In the genomic region with DNA sequence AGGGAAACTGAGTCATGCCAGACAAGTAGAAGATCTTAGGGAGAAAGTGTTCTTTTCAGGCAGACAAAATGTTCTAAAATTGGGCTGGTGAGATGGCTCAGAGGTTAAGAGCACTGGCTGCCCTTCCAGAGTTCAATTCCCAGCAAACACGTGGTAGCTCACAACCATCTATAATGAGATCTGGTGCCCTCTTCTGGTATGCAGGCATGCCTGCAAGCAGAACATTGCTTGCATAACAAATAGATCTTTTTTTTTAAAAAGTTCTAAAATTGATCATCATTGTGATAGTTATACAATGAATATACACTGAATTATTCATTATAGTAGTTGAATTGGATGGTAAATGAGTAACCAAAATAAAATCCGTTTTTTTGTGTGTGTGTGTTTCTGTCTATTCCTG, we compare ENCODE assay signal across 14 mouse cellular contexts. TPM values are rescaled to one million over a fixed set of nuclear protein-coding genes. Genes with fewer than 3 reads are reported as not detected.
DNase-seq lines count a peak whose midpoint lies in the region; ATAC-seq and TF ChIP-seq lines count a peak whose summit lies in the region.
"Had no signal": no experiment of that assay in that cellular context is flagged by ENCODE, and none has a peak within 500 bp of the region (broad histone marks: within the 10 kb centered on the region; RNA-seq: fewer than 3 reads in every experiment).

No protein-coding gene starts in this region.

- no peak for TF ChIP-seq POLR2A in heart, adult 2 months (IDR thresholded peaks at IDR 0.05; ENCODE audit: insufficient read depth, low read depth, low read length)
- no peak for TF ChIP-seq POLR2A in bone marrow, adult 2 months (IDR thresholded peaks at IDR 0.05; ENCODE audit: borderline replicate concordance, control insufficient read depth, low read depth, low read length)

- H3K27ac ChIP-seq in heart, adult 2 months = no peak overlapping the region
- no peak overlapping the region for H3K27ac ChIP-seq in liver, embryonic 14.5 days
- H3K27ac ChIP-seq in bone marrow, adult 2 months (ENCODE audit: control insufficient read depth, insufficient read depth, low read depth, low read length, poor library complexity) = no peak overlapping the region
- H3K27ac ChIP-seq in embryonic facial prominence, embryonic 10.5 days (replicated peaks) = no peak overlapping the region
- H3K27ac ChIP-seq in neural tube, embryonic 15.5 days (replicated peaks) = no peak overlapping the region
- H3K27ac ChIP-seq: liver, embryonic 15.5 days had no signal

- no peak overlapping the region for H3K4me2 ChIP-seq in liver, embryonic 14.5 days (ENCODE audit: low read depth)
- no peak overlapping the region for H3K4me2 ChIP-seq in neural tube, embryonic 15.5 days
- H3K4me2 ChIP-seq: liver, embryonic 15.5 days had no signal

- no peaks in the 10 kb centered on the region for H3K36me3 ChIP-seq in heart, adult 2 months (ENCODE audit: control insufficient read depth, insufficient read depth, low read length)
- H3K36me3 ChIP-seq in liver, embryonic 14.5 days (replicated peaks; ENCODE audit: control insufficient read depth, insufficient read depth, low read depth) = no peaks in the 10 kb centered on the region
- H3K36me3 ChIP-seq in embryonic facial prominence, embryonic 10.5 days (replicated peaks) = no peaks in the 10 kb centered on the region
- H3K36me3 ChIP-seq in neural tube, embryonic 15.5 days = no peaks in the 10 kb centered on the region
- H3K36me3 ChIP-seq: liver, embryonic 15.5 days had no signal

- TF ChIP-seq CTCF in heart, adult 2 months (IDR thresholded peaks at IDR 0.05) = peak; percentile 71
- TF ChIP-seq CTCF in liver, embryonic 14.5 days (IDR thresholded peaks at IDR 0.05; ENCODE audit: low read depth) = peak; percentile 52
- TF ChIP-seq CTCF in bone marrow, adult 2 months (IDR thresholded peaks at IDR 0.05; ENCODE audit: control insufficient read depth, insufficient read depth, low read length) = peak; percentile 18; the same call in 1 of the 2 replicates

- peaks cover 8% of the 10 kb centered on the region; the same call in 1 of the 2 replicates for H3K79me2 ChIP-seq in heart, adult 2 months (replicated peaks; ENCODE audit: control insufficient read depth, insufficient read depth, low read length)

- no peaks in the 10 kb centered on the region for H3K27me3 ChIP-seq in heart, adult 2 months (ENCODE audit: control insufficient read depth, insufficient read depth, low read length)
- peaks cover 2% of the 10 kb centered on the region for H3K27me3 ChIP-seq in liver, embryonic 14.5 days (ENCODE audit: control insufficient read depth, insufficient read depth, low read length)
- H3K27me3 ChIP-seq in embryonic facial prominence, embryonic 10.5 days (replicated peaks; ENCODE audit: low read depth, poor library complexity, severe bottlenecking) = peaks cover 11% of the 10 kb centered on the region
- H3K27me3 ChIP-seq in neural tube, embryonic 15.5 days (replicated peaks) = peaks cover 3% of the 10 kb centered on the region; the same call in 1 of the 2 replicates

- H3K9me3 ChIP-seq in liver, embryonic 14.5 days (ENCODE audit: control insufficient read depth, low read length) = no peaks in the 10 kb centered on the region
- H3K9me3 ChIP-seq in embryonic facial prominence, embryonic 10.5 days = no peaks in the 10 kb centered on the region
- H3K9me3 ChIP-seq in neural tube, embryonic 15.5 days (replicated peaks) = no peaks in the 10 kb centered on the region
- H3K9me3 ChIP-seq: liver, embryonic 15.5 days; megakaryocyte, embryonic 14.5 days had no signal

- no peak for TF ChIP-seq EP300 in heart, adult 2 months (IDR thresholded peaks at IDR 0.05; ENCODE audit: insufficient read depth, low read depth, low read length)
- TF ChIP-seq EP300 in liver, embryonic 14.5 days (IDR thresholded peaks at IDR 0.05; ENCODE audit: low read depth) = no peak

- intact Hi-C loops in heart, adult 2 months (cut with DNase I) = no loop called here
- intact Hi-C loops in heart, postnatal 10 days (cut with DNase I) = no loop called here

- H3K4me3 ChIP-seq in heart, adult 2 months = no peak overlapping the region
- no peak overlapping the region for H3K4me3 ChIP-seq in liver, embryonic 14.5 days (ENCODE audit: insufficient read depth in 1 of 2, low read depth in 2 of 2, low read length in 2 of 2)
- no peak overlapping the region for H3K4me3 ChIP-seq in bone marrow, adult 2 months (replicated peaks; ENCODE audit: control insufficient read depth, low read depth, low read length)
- no peak overlapping the region for H3K4me3 ChIP-seq in embryonic facial prominence, embryonic 10.5 days
- no peak overlapping the region for H3K4me3 ChIP-seq in neural tube, embryonic 15.5 days (replicated peaks)
- H3K4me3 ChIP-seq: liver, embryonic 15.5 days; megakaryocyte, embryonic 14.5 days had no signal

- DNase-seq in heart, adult 2 months = no peak
- no peak for DNase-seq in heart, postnatal 10 days
- DNase-seq in liver, embryonic 14.5 days (ENCODE audit: low read depth in 3 of 3, low spot score in 3 of 3) = no peak
- no peak for DNase-seq in liver
- DNase-seq in B cell, adult 2 months = peak; percentile 12 to 17
- DNase-seq in embryonic facial prominence, embryonic 10.5 days (ENCODE audit: low spot score) = no peak
- DNase-seq: adrenal gland, postnatal 10 days; cerebellum, postnatal 36 days; heart, postnatal 4 days; thymus, adult 2 months had no signal

- H3K9ac ChIP-seq in heart, adult 2 months (ENCODE audit: low read depth, low read length) = no peak overlapping the region
- H3K9ac ChIP-seq in liver, embryonic 14.5 days (replicated peaks) = no peak overlapping the region
- no peak overlapping the region for H3K9ac ChIP-seq in neural tube, embryonic 15.5 days (replicated peaks)
- H3K9ac ChIP-seq: liver, embryonic 15.5 days had no signal

- H3K4me1 ChIP-seq in heart, adult 2 months (ENCODE audit: control insufficient read depth, insufficient read depth, low read length) = peaks cover 8% of the 10 kb centered on the region
- H3K4me1 ChIP-seq in liver, embryonic 14.5 days (replicated peaks; ENCODE audit: control insufficient read depth in 2 of 2, insufficient read depth in 2 of 2, low read length in 1 of 2) = no peaks in the 10 kb centered on the region
- H3K4me1 ChIP-seq in bone marrow, adult 2 months (ENCODE audit: control insufficient read depth, insufficient read depth, low read length) = no peaks in the 10 kb centered on the region
- peaks cover 17% of the 10 kb centered on the region for H3K4me1 ChIP-seq in embryonic facial prominence, embryonic 10.5 days
- H3K4me1 ChIP-seq in neural tube, embryonic 15.5 days = no peaks in the 10 kb centered on the region
- H3K4me1 ChIP-seq: megakaryocyte, embryonic 14.5 days had no signal

- ATAC-seq in liver, embryonic 14.5 days (ENCODE audit: insufficient read depth) = no peak
- ATAC-seq in neural tube, embryonic 15.5 days (ENCODE audit: low FRiP score) = no peak

- WGBS in heart, adult 2 months = 61% methylated on average over 2 of the region's 2 CpGs
- WGBS in liver, embryonic 14.5 days (ENCODE audit: insufficient replicate concordance) = 24% methylated on average over 2 of the region's 2 CpGs
- 51% methylated on average over 2 of the region's 2 CpGs for whole genome bisulfite sequencing in bone marrow, adult 2 months
- 46% methylated on average over 2 of the region's 2 CpGs for WGBS in embryonic facial prominence, embryonic 10.5 days
- WGBS in neural tube, embryonic 15.5 days = 55% methylated on average over 2 of the region's 2 CpGs

RNA-seq across cellular contexts. Expression of a gene that starts 6.5 kb away (rescaled TPM):
- 10 to 100 TPM; 16.1 to 19.2 TPM for total RNA-seq in heart, adult 2 months (2021)
- 7.9 and 10.2 TPM in 2 replicates for polyA plus RNA-seq in heart, adult 2 months (2012; rRNA removed)
- total RNA-seq in heart, postnatal 10 days (2021) = 10 to 100 TPM; 28.3 to 33.3 TPM
- polyA plus RNA-seq in liver, embryonic 14.5 days (2012; rRNA removed) = 2.2 and 2.9 TPM in 2 replicates
- polyA plus RNA-seq in liver, embryonic 14.5 days (2014; fragmentation: Nextera tagmentation; extraction: Ambion mirVana) = 3.2 and 4.0 TPM in 2 replicates
- polyA plus RNA-seq in bone marrow, adult 2 months (2011; ENCODE audit: insufficient read depth, insufficient read length, low replicate concordance, missing spikeins) = 6.8 and 11.4 TPM in 2 replicates
- polyA plus RNA-seq in embryonic facial prominence, embryonic 10.5 days (2016; fragmentation: Nextera tagmentation; extraction: Ambion mirVana) = 35.1 TPM in 2 replicates
- polyA plus RNA-seq in neural tube, embryonic 15.5 days (2015; fragmentation: Nextera tagmentation; extraction: Ambion mirVana) = 10.1 and 15.3 TPM in 2 replicates

Comparison
In these comparisons a context has a peak if more than half of its experiments do, and no peak if none do; other contexts are left out.
1. DNase-seq: peak in B cell, adult 2 months (2 of 2); none in heart, adult 2 months (0 of 2), heart, postnatal 10 days (0 of 2), liver, embryonic 14.5 days (0 of 3), liver (single experiment) and embryonic facial prominence, embryonic 10.5 days (single experiment).
2. CTCF ChIP-seq: peak in every context shown above with its lines; median percentile 71 in heart, adult 2 months; 52 in liver, embryonic 14.5 days; 18 in bone marrow, adult 2 months.